Mouse (Mus musculus) layer of hippocampus, postnatal 36 days (tissue): Measurements from ENCODE around the gene Ubald1. TPM values are rescaled to one million over a fixed set of nuclear protein-coding genes. Genes with fewer than 3 reads are reported as not detected.

ENCODE experiments used
- DNase-seq, 2 experiments: peaks; one replicate each; pipeline ENCODE4 v3.0.0; 2022
- total RNA-seq, 2 experiments: library from RNA; stranded (reverse); gene quantifications; 2 replicates each; pipeline ENCODE4 v1.2.3; 2021

Gene Ubald1
- total RNA-seq, 2 experiments from 2014 or later, result 91.3 to 94.9 TPM

DNA sequence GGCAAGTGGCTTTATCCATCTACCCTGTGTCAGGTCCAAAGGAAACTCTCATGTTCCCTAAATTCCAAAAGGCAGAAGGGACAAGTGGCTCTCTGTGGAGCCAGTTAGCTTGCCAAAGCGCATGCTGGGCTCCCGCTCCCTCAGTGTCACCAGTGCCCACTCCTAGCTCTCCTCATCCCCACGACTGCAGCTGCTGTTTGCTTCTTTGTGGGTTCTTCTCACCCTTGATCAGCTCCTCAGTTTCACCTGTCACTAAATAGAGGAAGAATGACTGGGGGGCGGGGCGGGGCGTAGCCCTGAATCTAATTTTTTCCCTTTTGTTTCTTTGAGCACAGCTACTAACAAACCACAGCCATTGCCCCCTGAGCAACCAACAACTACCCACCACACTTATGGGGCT is 18.8 kb upstream of the Ubald1 start:
- no peak for DNase-seq

DNA sequence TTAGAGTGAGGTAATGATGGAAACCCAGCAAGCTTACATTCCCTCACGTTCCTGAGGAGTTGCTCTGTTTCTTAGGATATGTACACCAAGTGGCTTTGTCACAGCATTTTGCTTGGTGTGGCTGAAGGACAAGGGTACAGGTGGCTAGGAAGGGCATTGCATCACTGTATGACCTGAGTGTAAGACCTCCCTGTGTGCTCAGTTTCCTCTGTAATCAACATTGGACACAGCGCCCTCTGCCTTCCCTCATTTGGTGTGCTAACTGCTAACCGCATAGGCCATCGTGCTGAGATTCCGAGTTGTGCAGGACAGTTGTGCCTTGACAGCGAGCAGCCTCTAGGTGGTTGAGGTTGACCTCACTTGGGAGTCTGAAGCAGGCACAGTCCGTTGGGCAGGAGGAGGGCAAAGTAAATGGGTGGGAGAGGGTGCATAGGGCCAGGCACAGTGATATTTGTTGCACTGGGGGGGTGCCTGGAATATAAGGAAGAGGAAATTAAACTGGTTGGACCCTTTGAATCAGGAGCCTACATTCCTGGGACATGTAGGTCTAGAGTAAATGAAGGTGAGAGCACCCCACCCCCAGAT is 17.1 kb upstream of the Ubald1 start:
- DNase-seq, result no peak

DNA sequence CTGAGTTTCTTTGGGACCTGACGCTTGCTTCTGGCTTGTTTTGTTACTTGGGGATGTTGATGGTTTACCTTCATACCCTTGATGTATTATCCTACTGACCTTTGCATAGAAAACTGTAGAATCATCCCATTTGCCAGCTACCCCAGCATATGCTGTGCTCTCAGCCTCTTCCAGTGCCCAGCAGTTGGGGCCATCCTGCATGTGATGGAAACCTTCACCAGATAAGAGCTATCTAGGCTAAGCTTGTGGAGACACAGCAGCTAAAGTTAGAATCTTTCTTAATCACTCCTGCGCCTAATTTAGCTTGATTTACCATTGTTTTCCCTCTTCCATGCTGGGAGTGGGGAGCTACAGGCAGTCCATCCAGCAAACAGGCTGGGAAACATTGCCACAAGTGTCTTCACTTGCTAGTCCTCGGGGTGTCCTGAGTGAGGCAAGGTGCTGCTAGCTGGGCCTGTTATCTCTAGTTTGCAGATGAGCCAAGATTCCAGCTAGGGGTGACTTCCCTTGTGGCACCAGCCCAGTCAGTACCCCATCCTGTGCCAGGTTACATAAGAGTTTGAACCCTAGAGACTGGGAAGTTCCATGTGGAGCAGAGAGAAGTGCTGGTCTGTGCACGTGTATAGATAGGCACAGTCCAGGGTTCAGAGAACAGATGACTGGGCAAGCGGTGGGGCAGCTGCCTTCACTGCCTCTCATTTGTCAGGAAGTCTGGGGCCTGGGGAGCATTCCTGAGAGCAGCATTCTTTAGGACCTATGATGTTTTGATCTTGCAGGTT is 16.3 kb upstream of the Ubald1 start:
- no peak for DNase-seq

DNA sequence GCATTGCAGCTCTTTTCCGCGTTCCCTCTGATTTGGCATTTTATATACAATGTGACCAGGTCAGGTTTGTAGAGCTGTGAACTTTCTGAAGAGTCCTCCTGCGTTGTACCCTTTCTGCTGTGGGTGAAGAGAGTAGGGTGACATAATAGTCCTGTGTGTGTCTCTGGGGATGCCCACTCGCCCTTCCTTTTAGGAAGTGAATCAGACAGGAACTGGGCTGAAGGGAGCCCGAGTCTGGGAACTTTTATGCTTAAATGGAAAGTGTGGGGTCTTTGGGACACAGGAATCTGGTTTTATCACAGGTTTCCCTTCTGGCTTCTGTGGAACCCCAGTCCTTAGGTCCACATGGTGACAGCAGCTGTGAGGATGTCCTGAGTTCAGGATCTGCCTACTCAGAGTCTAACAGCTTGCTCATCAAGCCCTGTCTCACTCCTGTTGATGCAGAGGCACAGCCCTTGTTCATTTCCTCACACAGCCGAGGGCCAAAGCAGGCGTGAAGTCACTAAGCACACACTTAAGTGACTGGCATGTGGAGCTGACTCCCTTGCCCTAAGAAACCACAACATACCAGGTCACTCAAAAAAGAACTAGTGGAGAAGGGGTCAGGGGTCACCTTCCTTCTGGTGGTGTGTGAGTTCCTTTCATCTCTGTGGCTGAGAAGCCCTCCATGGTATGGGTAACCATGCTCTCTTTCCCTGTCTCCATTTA is 14.2 kb upstream of the Ubald1 start:
- no peak for DNase-seq

DNA sequence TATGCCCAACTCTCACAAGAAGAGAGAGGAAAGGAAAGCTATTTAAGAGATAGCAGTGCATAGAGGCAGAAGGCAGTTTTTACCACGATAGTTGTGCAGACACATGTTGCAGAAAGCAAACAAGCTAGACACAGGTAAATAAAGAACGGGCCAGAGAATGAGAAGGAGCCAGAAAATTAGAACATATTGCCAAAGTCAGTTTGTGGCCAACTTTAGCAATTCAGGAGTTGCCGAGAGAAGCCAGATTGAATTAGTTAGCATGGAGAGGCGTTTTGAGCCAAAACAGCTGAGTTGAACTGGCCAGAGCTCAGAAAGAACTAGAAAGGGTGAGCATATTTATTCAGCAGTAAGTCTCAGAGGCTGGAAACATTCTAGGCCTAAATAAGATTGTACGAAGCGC is 12.1 kb upstream of the Ubald1 start:
- no peak for DNase-seq

DNA sequence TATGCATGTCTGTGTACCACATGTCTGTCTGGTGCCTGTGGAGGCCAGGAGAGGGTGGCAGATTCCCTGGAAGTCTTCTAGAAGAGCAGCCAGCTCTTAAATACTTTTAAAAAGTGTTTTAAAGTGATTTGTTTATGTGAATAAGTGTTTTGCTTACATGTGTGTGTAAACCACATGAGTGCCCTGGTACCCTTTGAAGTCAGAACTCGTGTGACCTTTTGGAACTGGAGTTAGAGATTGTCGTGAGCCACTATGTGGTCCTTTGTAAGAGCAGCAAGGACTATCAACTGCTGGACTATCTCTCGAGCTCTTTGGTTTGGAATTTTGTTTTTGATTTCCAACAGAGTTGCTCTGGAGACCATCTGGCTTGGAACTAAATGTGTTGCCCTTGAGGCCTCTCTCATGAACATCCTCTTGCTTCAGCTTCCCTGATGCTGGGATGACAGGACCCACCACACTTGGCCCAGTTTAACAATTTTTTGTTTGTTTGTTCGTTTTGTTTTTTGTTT is 10.1 kb upstream of the Ubald1 start:
- DNase-seq, result no peak

DNA sequence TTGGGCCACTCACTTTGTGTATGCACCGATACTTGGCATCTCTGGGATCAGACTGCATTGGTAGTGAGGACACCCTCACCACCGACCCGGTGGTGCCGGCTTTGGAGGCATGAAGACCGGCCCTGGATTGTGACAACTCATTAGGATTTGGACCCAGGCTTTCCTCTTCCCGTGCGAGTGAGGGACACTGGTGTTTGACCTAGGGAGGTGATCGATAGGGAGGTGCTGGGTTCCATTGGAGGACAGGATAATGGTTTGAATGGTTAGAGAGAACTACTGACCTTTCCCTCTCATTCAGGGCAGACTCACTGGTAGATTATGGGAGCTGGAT is 6.5 kb upstream of the Ubald1 start:
- no peak for DNase-seq

DNA sequence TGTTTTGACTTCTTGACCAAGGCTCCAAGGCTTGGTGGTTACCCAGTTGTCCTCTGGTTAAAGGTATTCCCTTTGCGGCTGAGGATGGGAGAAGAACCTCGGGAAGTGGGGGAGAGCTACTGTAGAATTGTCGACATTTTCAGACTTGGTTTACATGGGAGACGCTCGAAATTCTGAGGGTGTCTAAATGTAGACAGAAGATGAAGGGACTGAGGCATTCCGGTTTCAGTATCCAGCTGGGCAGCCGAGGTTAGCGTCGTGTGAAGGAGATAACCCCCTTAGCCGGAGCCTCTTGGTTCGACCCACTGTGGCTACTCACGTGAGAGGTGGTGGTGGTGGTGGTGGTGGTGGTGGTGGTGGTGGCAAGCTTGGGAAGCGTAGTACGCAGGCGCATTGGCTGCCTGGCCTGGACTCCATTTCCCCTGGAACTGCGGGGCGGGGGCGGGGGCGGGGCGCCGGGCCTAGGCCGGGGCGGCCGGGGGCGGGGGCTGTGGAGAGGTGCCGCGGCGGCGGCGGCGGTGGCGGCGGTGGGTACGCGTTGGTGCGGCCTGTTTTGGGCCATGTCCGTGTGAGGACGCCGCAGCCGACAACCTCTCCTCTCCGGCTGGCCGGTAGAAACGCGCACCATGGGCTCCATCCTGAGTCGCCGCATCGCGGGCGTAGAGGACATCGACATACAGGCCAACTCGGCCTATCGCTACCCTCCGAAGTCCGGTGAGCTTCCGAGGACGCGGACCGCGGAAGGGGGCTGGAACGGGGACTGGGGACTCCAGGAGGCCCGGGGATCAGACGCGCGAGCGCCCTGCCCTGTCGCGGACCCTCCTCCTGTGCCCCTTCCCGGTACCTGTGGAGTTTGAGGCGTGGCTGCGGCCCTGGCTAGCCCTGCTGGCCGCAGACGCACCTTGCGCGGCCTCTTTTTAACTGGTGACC is 5.9 kb upstream of the Ubald1 start, which contains the start of gene Mgrn1:
TSS of gene Mgrn1 (plus strand) at position 490 of the 930 bp plus-strand sequence.
- peak; percentile 75 to 80 for DNase-seq

DNA sequence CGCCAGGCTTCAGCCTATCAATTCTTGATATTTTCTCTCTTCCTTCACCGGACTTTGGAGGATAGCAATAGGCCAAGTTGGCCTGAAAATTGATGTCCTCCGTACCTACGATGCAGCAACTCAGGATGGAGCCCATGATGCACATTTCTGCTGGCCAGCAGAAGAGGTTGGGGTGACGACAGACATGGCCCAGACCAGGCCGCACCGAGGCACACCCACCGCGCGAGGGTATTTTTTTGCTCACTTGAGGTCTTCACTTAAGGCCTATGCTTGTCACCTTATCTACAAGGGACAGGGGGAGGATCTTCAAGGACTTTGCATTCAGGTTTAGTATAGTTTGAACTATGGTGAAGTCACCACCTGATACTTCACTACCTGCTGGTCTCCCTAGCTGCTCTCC is 4.8 kb upstream of the Ubald1 start:
- no peak for DNase-seq

DNA sequence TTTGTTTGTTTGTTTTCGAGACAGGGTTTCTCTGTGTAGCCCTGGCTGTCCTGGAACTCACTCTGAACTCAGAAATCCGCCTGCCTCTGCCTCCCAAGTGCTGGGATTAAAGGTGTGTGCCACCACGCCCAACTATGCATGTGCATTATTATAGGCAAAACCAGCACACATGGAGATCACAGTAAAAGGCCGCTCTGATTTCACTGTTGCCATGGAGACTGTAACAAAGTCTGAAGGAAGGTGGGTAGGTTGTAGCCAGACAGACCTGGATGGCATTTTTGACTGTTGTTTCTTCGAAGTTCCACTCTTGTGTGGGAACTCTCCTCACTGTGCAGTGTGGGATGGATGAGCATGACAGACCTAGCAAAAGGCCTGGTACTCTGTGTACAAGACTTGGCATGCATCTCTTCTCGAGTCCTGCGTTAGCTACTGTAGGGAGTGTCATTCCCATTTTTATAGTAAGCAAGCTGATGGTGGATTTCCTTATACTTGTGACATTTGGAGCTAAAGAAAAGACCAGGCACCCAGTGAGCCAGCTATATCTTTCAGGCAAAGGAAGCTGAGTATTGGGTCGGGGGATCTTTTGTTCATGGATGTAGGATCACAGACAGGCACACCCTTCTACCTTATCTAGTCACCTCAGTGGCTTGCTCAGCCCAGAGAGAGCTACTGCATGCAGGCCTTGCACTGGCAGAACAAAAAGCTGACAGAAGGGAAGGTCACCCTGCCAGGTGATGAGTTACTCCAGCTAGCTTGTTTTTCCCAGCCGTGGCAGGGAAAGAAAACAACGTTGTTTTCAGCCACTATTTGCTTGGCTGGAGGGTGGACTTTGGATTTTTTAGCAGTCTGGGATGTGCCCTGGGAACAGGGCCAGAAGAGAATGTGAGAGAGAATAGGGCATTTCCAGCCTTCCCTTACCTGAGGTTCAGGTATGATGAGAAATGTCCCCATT is 1.6 kb upstream of the Ubald1 start:
- DNase-seq, result peak in 1 of 2 experiments; percentile 27

DNA sequence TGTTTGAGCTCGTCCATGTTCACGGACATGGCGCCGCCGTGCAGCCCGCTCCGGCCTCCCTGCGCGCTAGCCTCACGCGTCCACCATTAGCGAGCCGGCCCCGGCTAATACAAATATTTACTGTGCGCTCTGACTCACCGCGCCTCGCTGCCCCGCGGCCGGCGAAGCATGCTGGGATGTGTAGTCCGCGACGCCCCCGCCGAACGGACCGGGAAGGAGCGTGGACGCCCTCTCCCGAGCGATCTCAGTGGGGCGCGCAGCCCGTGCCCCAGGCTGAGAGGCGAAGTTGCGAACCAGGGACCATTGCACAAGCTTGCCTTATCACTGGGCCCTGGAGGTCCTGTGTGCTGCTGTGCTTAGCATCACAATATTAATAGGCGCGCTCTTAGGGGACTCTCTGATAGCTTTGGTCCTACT is 399 bp downstream of the Ubald1 start:
- peak; percentile 90 to 91 for DNase-seq

DNA sequence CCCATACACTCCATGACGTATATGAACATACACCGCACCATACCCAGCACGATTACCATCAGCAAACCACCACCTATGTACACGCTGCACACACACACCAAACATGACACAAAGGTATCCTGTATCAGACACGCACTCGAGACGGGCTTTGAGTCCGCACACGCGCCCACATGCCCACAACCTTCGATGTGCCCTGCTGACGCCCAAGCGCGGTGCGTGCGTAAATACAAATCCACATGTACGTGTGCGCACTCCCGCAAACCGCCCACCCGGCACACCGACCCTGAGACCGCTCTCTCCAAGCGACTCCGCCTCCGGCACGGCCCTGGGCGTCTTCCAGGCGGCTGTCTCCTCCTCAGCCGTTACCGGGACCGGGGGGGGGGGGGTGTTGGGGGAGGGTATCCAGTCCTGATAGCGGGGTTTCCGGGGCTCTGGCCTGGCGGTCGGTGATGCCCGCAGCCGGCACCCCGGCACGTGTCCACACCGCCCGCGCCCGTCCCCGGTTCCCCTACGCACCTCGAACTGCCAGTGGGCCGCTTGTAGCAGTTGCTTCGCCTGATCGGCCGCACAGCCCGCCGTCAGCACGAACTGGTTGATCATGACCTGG is 911 bp downstream of the Ubald1 start:
- DNase-seq, result peak; percentile 43 to 49

DNA sequence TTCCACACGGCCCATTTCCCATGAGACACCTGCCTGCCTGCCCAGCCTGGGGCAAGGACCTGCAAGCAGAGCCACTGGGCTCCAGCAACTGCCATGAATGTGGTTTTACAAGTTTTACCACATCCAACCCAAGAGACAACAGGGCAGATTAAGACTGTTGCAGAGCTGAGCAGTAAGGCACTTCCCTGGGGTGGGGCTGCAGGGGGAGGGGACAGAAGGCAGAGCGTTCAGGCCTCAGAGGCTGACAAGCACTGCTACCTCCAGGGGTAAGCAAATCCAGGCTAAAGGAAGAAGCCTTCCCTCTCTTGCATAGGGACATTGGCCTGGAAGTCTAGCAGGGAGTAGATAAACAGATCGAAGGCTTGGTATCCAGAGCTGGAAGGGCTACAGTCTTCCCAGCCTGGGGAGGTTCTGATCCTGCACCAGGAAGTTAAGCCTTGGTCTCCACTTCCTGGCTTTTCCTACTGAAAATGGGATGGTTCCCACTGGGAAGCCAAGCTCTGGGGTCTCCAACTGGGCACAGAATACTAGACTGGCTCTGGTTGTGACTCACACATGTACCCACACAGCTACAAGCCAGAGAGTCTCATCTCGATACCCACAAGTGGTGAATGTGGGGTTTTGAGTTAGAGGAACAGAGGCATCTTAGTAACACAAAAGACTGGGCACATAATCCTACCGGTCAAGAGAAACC is 1.8 kb downstream of the Ubald1 start:
- no peak for DNase-seq

DNA sequence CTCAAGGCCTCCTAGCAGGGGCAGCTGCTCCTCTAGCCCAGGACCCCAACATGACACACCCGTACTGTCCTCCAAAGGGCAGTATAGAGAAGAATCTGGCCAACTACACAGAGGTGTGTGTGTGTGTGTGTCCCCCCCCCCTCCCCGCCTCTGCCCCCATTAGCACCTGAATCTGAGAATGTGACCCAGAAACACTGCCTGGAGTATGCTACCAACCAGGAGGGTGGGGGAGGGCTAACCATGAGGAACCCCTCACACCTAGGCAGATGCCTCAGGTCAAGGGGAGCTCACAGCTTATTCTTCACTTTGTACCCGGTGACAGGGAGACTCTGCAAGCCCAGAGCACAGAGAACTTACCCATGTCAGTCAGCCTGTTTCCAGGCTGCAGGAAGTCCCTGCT is 2.4 kb downstream of the Ubald1 start:
- no peak for DNase-seq

DNA sequence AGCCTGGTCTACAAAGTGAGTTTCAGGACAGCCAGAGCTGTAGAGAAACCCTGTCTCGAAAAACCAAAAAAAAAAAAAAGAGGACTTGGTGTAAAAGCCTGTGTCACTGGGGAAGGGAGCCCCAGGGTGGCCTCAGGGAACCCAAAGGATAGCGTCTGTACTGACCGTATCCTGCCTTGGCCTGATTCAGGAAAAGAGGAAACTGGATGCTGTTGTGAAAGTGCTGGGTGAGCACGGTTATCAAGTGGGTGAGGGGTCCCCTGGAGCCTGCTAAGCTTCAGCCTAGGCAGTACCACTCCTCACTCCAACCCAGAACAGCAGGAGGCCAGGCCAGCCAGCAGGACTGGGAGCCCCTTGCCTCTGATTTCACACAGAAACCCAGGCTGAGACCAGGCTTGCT is 2.9 kb downstream of the Ubald1 start:
- DNase-seq, result no peak

DNA sequence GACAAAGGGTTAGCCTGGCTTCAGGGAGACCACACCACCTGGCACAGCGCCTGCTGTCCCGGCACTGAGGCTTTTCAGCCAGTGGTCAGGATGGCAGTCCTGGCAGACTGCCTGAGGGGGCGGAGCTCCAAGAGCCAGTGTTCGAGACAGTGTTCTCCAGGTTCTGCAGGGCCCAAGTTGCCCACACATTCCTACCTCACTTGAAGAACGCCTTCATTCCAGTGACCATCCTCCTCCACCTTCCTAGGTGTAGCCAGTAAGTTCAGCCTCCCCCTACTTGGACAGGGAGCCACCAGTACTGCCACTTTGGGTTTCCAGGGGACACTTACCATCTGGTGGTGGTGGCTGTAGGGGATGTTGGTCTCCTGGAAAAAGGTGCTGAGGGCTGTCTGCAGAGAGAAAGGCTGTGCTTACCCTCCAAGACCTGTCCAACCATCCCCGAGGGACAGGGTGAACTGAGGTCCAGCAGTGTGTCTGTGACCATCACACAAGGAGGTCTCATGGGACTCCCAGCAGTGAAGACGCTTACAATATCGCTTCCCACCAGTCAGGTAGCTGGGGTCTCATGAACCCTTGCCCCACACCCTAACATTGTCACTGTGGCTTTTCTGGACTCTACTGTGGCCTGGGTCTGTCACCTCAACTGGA is 4.0 kb downstream of the Ubald1 start:
- DNase-seq, result peak; percentile 58 to 61

DNA sequence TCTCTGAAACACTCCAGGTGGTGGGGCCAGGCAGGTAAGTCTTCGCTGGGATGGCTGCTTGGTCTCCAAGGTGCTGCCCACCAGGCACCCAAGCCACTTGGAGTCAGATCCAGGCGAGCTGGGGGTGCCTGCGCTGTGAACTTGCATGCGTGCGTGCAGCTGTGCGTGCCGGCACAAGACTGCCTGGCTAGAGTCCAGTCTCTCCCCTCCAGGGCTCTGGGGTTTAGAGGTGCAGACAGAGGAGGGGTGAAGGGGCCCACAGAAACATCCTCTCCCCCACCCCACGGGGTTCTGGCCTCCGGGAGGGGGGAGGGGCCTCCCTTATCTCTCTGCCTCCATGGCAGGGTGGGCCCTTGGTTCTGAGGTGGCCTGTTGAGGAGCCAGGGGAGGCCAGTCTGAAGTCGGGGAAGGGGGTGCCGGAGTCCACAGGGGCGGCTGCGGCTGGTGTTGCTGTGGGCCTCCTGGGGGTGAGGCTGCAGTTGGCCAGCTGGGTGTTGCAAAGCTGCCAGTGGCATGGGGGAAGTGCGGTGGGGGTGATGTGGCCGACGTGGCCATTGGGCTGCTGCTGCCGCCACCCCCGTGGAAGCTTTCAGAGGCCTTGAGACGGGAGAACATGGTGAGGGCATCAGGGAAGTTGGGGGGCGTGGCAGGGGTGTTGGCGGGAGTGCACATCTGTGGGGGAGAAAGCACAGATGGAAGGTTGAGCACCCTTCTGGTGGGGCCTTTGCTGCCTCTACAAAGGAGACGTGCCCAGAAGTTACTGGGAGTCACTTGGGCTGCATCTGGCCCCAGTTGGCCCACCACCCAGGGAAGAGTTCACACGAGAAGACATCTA is 4.7 kb downstream of the Ubald1 start:
- DNase-seq, result no peak

DNA sequence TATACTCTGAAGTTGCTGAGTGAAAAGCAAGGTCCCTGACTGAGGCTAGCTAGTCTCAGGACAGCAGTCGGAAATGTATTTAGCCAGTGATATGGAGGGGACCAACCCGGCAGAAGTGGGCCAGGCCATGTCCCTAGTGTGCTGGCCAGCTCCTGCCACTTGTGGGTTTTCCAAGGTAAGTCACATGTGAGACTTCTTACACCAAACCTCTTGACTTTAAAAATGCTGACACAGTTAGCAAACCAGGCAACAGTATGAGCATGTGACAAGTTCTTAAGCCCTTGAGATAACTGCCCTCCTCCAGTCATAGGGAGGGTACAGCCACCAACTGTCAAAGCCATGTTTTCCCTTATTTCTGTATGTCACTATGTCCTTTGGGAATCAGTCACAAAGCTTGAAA is 8.2 kb downstream of the Ubald1 start:
- no peak for DNase-seq

DNA sequence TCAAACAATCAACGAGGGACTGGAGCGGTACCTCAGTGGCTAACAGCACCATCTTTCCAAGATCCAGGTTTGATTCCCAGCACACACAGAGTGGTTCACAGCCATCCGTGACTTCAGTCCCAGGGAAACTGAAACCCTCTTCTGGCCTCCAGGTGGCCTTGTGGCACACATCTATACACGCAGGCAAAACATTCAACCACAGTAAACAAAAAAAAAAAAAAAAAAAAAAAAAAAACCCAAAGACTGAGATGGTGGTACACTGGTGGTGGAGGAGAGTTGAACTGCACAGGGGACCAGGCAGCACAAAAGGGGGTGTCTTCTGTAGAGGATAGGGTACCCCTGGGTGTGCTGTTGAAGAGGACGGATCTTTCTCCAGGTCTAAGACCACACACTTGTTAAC is 9.6 kb downstream of the Ubald1 start:
- no peak for DNase-seq
